In genomic region chr6:50326192-50326591, GRCm38 (mm10) we compare ENCODE assay signal across 13 mouse cellular contexts.
"Had no signal": no experiment of that assay in that cellular context is flagged by ENCODE, and none has a peak within 500 bp of the region (broad histone marks: within the 10 kb centered on the region; RNA-seq: fewer than 3 reads in every experiment).

No protein-coding gene starts in this region.

- ATAC-seq: liver, embryonic 12.5 days had no signal

- DNase-seq: lung, embryonic 14.5 days; lung, postnatal 10 days; lung, postnatal 4 days; midbrain, embryonic 14.5 days; right cerebral cortex, adult 18-20 months; thymus, adult 18-20 months; thymus, postnatal 36 days had no signal

- H3K4me3 ChIP-seq: left cerebral cortex, adult 2 months; limb, embryonic 15.5 days; liver, embryonic 12.5 days; midbrain, embryonic 10.5 days; myocyte; neural tube, embryonic 15.5 days had no signal

- H3K27me3 ChIP-seq: limb, embryonic 15.5 days; liver, embryonic 12.5 days; neural tube, embryonic 15.5 days had no signal

- H3K36me3 ChIP-seq: liver, embryonic 12.5 days; midbrain, embryonic 10.5 days; neural tube, embryonic 15.5 days had no signal

- H3K9me3 ChIP-seq: limb, embryonic 15.5 days; liver, embryonic 12.5 days; midbrain, embryonic 10.5 days; neural tube, embryonic 15.5 days had no signal

- H3K27ac ChIP-seq: left cerebral cortex, adult 2 months; limb, embryonic 15.5 days; liver, embryonic 12.5 days; midbrain, embryonic 10.5 days; neural tube, embryonic 15.5 days had no signal

- H3K4me2 ChIP-seq: limb, embryonic 15.5 days; liver, embryonic 12.5 days; lung, embryonic 14.5 days; neural tube, embryonic 15.5 days had no signal

- H3K4me1 ChIP-seq: liver, embryonic 12.5 days; neural tube, embryonic 15.5 days had no signal

- H3K9ac ChIP-seq: limb, embryonic 15.5 days; liver, embryonic 12.5 days; lung, embryonic 14.5 days; neural tube, embryonic 15.5 days had no signal
